Mouse (Mus musculus) c-Kit-positive CD71-negative TER-119-negative erythroid progenitor cells, embryonic 14.5 days (primary cell): ENCODE data around the gene Gcn1l1.
A peak's percentile ranks its signal among the peaks of the same experiment; 100 is the strongest.

Experiments
- DNase-seq: peaks from one replicate; pipeline ENCODE4 v3.0.0-alpha.2; 2013; ENCODE audit warnings: low read depth

Gene Gcn1l1

DNA sequence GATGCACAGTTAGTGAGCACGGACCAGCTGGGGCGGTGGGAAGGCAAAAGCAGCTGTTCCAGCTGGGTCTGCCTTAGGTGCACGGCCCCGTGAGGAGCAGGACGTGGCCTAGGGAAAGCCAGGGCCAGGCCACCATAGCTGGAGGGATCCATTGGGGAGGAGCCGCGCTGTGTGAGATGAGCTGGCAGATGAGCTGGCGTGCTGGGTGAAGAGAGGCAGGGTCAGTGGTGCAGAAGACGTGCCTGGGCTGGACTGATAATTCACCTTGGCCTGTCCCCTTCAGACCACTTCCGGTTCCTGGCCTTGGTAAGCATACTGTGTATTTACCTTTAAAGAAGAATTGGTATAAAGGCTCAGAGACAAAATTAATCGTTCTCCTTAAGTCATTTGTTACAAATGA is 46.5 kb downstream of the Gcn1l1 start:
- no peak for DNase-seq

GRCm38 (mm10) chr5:115613332-115613731 is 48.3 kb downstream of the Gcn1l1 start:
- no peak for DNase-seq

DNA sequence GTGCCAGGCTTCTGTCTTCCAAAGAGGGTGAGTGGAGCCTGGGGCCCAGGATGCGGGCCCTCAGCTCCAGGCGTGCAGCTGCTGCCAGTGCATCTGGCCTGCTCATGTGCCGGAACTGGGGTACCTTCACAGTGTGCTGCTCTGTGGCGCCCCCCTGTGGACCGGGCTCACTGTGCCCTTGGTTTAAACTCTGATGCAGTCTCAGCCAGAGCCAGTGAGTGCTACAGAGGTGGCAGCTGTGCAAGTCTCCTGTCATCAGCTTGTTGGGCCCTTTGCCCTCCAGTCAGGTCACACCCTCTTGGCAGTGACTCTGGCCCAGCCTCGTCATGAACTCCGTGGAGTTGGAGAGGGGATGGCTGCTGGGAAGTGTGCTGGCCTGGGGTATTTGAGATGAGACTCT is 49.9 kb downstream of the Gcn1l1 start:
- peak; percentile 48 for DNase-seq

DNA sequence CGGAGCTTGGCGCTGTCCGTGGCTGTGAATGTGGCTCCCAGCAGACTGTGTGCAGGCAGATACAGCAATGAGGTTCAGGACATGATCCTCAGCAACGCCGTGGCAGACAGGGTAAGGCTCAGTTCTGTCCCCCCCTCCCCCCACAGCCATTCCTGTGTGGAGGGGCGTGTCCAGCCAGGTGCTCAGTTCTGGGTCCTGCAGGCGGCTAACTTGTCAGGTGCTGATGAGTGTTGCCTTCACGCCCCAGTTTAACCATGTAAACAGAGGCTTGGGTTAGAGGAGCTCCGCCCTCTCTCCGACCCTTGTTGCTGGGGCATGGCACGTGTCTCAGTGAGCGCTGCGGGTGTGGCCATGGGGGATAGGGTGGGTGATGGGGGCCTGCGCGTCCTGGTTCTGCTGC is 54.6 kb downstream of the Gcn1l1 start:
- DNase-seq: no peak

- DNase-seq: no peak
Observed at GRCm38 (mm10) chr5:115622686-115623085, 57.6 kb downstream of the Gcn1l1 start.

DNA sequence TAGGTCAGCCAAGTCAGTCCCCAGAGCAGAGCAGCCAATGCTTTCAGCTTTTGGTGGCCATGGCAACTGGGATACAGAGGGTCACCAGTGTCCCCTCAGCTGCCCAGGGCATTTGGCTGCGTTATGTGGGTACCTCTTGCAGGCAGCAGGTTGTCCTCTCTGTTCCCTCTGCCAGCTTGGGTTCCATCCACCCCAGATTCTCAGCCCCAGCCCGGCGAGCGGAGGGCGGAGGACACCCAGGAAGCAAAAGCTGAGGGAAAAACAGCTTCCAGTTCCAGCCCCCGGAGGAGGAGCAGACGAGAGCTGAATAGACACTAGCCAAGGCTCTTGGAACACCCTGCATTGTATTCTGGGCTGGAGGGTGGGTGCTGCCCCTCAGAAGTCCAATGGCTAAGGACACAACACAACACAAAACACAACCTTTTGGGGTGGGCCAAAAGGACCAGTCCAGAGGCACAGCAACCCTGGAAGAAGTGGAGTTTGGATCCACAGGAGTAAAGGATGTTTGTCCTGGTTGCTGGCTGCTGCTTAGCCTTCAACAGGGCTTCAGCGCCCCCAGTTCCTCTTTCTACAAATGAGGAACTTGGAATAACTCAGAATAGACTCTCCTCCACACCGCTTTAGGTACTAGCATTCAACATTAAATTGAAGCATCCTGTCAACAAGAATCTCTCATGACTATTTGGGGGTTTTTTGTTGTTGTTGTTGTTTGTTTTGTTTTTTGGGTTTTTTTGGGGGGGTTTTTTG is 58.8 kb downstream of the Gcn1l1 start:
- DNase-seq: peak; percentile 35

DNA sequence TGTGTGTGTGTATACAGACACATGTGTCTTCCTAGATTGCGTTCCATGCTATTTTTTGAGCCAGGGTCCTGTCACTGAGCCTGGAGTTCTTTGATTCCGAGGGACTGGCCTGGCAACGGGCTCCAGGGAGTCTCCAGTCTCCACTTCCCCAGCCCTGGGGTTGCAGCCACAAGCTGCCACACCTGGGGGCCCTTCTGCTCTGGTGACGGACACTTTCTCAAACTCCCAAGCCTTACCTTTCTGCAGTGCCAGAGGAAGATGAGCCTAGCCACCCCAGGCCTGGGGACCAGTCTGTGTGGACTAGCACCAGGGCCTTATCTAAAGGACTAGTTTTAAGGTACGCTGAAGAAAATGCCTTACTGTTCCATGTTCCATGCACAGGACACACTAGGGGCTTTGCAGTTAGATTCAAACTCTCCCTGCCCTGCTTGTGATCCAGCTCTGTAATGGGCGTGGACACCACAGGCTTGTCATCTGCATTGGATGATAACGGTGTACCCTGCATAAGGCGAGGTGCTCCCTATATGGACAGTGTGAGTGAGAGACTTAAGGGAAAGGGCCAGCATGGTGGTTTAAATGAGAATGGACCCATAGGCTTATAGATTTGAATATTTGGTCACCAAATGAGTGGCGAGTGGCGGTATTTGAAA is 61.3 kb downstream of the Gcn1l1 start:
- DNase-seq: no peak

- DNase-seq: peak; percentile 48
Observed at GRCm38 (mm10) chr5:115628083-115628482, 63.0 kb downstream of the Gcn1l1 start.

DNA sequence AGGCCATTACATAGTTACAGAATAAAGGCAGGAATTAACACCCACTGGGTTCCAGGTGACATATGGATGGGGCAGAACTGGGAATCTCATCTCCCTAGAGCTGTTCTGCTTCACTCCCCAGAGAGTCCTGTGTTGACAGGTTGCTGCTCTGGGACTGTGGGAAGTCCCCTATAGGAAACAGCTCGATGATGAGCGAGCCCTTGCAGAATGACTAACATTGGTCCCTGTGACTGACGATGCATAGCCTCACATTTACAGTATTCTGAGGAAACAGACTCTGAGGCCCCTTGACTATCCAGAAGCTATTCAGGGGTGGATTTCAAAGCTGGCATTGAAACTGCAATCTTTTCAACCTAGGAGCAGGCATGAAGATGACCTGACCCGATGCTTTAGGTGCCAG is 64.6 kb downstream of the Gcn1l1 start:
- no peak for DNase-seq

GRCm38 (mm10) chr5:115630291-115630690 is 65.2 kb downstream of the Gcn1l1 start:
- DNase-seq: no peak

- peak; percentile 77 for DNase-seq
Observed at GRCm38 (mm10) chr5:115631505-115632357, 66.7 kb downstream of the Gcn1l1 start, which contains the start of gene Rab35. Gene Rab35 (plus strand): TSS chr5:115631908.

DNA sequence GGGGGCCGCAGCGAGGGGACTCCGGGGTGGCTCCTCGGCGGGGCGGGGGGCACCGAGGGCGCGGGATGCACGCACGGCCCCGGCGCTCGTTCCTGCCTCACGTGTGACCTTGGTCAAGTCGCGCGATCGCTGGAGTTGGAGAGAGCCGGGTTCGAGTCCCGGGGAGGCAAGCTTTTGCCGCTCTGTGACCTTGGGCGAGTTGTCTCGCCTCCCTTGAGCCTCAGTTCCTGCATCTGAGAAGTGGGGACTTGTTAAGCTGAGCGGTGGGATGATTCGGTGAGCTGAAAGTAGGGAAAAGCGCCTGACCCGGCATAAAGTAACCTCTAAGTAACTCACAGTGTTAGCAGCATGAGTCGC is 67.3 kb downstream of the Gcn1l1 start:
- no peak for DNase-seq

GRCm38 (mm10) chr5:115633060-115633459 is 68.0 kb downstream of the Gcn1l1 start:
- DNase-seq: no peak

- DNase-seq: no peak
Observed at GRCm38 (mm10) chr5:115634046-115634445, 69.0 kb downstream of the Gcn1l1 start.

GRCm38 (mm10) chr5:115635536-115635935 is 70.5 kb downstream of the Gcn1l1 start:
- no peak for DNase-seq

- DNase-seq: no peak
Observed at GRCm38 (mm10) chr5:115644192-115644591, 79.1 kb downstream of the Gcn1l1 start.

GRCm38 (mm10) chr5:115648876-115649275 is 83.8 kb downstream of the Gcn1l1 start:
- no peak for DNase-seq

DNA sequence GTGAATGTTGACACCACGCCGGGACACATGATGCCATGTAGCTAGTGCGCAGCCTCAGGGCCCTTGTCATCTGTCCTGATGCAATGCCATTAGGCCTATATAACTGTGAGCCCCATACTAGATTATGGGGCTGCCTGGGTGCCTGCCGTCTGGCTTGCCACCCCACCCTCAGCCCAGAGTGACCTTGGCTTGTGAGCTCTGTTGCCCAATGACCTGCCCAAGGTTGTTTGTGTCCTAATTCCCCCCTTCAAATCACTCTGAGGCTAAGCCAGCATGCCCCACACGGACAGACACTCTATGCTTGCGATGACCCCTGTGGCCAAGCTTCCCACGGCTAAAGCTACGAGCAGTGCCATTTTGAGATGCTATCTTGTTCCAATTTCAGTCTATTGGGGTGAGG is 84.6 kb downstream of the Gcn1l1 start:
- DNase-seq: no peak

- no peak for DNase-seq
Observed at GRCm38 (mm10) chr5:115650885-115651284, 85.8 kb downstream of the Gcn1l1 start.

DNA sequence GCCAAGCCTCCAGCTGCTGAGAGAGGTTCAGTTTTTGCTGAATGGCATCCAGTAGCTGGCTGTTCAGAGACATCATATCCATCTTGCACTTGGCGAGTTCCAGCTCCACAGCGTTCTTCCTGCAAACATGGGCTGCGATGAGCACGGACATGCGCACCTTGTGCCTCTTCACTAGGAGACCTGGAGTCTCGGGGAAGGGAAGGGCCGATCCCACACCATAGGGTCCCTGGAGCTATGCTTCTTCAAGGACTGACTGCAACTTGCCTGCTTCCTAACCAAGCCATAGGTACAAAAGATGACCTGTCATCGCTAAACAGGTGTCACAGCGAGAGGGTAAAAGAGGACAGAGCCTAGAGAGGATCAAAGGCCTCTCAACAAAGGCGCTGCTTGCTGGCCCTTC is 86.8 kb downstream of the Gcn1l1 start:
- no peak for DNase-seq

GRCm38 (mm10) chr5:115652681-115653575 is 87.9 kb downstream of the Gcn1l1 start:
- DNase-seq: peak; percentile 95

DNA sequence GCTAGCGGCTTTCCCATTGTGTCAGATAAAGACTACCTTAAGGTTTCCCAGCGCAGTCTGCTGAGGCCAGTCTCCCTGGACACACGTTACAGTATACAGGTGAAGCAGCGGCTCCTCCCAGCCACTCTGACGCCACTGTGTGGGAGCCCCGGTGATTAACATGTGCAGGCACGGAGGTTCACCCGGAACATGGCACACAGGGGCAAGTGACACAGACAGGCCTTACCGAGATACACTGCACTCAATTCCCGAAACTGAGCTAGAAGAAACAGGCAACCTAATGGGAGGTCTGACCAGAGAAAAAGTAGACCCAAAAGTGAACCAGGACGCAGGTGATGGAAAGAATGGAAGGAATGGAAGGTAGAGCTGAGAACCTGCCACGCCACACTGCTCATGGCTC is 88.7 kb downstream of the Gcn1l1 start:
- no peak for DNase-seq
